Mouse (Mus musculus): Measurements from ENCODE around the gene Rhobtb3.
"Not testable (repeated sequence)": the region's sequence is repeated elsewhere in the genome, so short reads cannot be mapped to it uniquely, and the experiment has no call there.

Gene Rhobtb3

DNA sequence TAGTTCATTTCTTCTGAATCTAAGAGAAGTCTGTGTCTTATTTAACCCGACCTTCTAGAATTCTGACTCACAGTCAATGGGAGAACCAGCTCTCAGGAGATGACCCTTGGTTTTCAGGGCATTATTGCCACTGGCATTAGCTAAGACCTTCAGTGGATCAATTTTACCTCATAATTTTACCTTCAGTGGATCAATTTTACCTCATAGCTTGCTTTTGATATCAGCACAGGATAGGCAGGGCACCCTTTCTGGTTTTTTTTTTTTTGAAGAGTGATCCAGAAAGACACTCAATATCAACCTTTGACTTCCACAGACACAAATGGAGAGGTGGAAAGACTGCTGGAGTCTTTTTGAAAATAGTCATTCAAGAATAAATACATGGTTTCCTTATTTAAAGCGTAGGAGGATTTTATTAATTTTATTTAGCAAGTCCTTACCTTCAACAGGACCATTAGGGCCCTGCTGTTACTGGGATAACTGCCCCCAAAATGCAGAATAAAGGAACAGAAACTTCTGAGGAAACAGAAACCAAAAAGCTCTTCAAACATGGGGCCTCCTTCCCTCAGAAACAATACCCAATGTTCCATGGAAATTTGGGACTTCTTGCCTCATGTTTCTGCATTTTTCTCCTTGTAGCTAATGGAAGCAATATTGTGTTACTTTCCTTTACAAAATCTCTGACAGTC, 98.7 kb downstream of the Rhobtb3 start:
- no peak for DNase-seq

GRCm38 (mm10) chr13:75843993-75844683, 99.6 kb downstream of the Rhobtb3 start:
- peak; percentile 9 to 11 for DNase-seq

DNA sequence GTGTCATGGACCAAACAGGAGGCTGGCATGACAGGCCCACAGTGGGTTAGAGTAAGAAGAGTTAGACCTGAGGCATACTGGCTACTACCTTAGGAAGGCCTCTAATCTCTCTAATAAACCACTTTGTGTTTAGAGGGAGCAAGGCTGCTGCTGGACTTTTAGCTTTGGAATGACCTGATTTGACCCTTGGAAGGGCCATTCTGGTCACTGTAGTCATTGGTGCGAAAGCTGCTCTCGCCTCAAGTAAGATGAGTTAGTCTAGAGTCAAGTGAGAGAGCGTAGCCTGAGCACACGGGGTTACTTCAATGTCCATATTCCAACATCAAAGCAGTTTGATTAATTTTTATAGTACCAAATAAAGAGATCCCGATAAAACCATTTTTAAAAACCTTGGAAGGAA, 100.4 kb downstream of the Rhobtb3 start:
- DNase-seq = no peak

GRCm38 (mm10) chr13:75841950-75842349, 101.8 kb downstream of the Rhobtb3 start:
- no peak for DNase-seq

- peak; percentile 40 to 48 for DNase-seq
Measured at GRCm38 (mm10) chr13:75840752-75841285, 102.9 kb downstream of the Rhobtb3 start.

- DNase-seq = peak; percentile 75 to 76
Measured at GRCm38 (mm10) chr13:75839719-75840481, 103.8 kb downstream of the Rhobtb3 start, which contains the start of gene Glrx. TSS of gene Glrx (plus strand) at chr13:75839868.

- no peak for DNase-seq
Measured at GRCm38 (mm10) chr13:75838506-75838905, 105.2 kb downstream of the Rhobtb3 start.

DNA sequence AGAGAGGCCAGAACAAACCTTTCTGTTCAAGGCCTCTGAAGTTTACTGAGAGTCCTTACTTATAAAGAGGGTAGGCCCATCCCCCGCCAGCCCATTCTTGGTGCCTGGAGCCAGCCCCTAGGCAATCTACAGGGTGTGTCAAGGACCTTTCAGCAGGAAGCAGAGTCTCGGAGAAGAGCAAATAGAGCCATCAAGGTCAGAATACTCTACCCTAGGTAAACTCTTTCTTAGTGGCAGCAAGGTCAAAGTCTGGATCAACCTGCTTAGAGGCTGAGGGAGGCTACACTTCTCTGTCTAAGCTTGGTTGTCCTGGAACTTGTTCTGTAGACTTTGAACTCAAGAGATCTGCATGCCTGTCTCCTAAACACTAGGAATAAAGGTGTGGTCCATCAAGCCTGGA, 108.3 kb downstream of the Rhobtb3 start:
- DNase-seq = no peak

DNA sequence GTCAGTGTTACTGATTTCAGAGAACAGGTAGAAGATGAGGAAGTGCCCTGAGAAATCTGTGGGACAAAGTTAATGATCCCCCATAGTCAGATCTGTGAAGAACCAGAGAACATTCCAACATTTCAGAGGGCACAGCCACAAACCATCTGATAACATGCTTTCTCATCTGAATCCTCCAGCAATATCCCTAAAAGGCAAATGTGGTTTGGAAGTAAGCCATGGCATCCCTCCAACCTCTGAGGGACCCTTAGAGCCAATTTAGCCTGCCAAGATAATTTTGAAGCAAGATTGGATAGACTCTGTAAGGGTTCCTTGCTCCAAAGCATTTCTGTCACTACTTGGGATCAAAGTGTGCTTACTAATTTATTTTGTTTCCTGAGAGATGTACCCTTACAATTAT, 110.2 kb downstream of the Rhobtb3 start:
- DNase-seq = peak; percentile 92

DNA sequence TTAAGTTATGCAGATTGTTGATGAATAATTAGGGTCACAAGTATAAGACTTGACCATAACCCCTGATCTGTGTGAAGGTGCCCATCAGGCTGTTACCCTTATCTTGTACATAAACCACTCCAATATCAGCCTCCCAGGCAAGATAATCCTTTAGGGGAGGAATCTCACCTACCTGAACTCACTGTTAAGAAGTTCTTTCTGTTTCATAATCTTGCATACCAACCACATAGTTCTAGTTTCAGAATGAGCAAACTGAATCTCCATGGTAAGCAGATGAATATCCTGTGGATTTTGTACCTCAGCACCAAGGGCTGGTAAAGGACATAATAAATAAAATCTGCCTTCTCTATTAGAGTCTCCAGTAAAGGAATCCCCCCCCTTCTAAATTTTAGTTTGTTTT, 111.0 kb downstream of the Rhobtb3 start:
- DNase-seq = no peak

DNA sequence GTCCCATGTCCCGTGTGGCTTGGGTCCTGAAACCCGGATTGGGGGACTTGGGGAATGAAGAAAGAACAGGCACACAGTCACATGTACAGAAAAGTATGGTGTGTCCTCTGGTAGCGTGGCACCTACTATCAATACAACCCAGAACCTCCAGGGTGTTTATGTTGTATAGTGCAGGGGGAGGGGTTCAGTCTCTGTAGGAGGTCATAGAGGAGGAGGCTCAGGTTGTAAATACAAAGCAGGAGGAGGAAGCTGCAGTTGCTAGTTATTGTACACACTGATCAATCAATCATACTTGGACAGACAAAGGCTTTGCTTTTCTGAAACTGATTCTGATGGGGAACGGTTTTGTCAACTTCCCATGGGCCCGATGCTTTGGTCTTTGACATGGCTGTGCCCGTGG, 112.0 kb downstream of the Rhobtb3 start:
- no peak for DNase-seq

DNA sequence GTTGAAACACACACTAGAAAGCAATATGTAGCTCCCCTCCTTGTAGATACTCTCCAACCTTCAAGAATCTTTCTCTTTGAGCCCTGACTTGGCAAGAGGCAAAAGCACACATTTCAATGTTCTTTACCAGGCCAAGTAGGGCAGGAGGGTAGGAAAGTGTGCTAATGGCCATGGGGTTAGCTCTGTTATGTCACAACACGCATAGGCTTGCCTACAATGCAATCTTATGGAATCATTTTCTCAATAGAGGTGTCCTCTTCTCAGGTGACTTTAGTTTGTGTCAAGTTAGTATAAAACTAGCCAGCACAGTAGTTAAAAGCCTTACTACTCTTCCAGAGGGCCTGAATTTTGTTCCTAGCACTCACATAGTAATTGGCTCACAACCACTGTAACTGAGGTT, 113.0 kb downstream of the Rhobtb3 start:
- DNase-seq = no peak

DNA sequence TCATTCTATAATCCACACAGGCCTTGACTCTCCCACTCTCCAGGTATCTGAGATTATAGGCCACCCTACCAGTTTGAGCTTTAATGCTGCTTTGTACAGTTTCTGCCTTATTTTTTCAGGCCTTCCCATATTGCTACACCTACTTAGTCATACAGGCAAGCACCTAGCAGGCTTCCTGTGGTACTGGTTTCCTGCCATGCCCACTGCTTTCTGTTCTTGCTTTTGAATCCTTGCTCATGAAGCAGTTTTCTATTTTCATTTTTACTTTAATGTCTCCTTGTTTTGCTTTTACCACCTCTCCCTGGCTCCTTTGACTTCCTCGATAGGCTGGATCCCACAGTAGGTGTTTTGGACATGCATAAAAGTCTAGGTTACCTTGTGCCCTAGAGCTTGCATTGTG, 118.3 kb downstream of the Rhobtb3 start:
- no peak for DNase-seq

DNA sequence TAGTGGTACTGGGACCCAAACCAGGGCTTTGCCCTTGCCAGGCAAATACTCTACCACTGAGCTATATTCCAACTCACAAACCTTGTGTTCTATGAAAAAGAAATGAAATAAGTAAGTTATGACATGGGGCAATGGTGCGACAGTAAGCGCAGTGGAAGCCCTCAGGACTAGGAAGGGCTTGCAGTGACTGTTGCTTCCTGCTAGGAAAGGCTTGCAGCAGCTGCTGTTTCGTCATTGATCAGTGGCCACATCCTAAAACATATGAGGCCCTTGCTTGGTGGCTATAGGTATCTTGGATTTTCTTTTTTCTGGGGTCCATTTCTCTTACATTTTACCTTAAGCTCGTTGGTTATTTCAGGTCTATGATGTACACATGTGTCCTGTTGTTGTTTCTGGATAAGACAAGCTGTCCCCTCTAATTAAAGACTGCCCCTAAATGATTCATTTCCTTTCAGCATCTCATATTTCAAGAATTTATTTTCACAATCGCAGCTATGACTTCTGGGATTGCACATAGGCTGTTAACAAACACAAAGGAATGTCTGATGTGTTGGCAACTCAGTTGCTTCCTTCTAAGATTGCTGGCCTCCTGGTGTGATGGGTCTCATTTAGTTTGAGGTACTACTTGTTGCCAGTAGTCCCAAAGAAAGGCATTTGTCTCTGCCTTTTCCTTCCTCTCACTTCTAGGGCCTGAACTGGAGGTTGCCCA, 119.0 kb downstream of the Rhobtb3 start:
- no peak for DNase-seq

- no peak for DNase-seq
Measured at GRCm38 (mm10) chr13:75823201-75823600, 120.5 kb downstream of the Rhobtb3 start.

- DNase-seq = not testable (repeated sequence)
Measured at GRCm38 (mm10) chr13:75822366-75822765, 121.4 kb downstream of the Rhobtb3 start.

DNA sequence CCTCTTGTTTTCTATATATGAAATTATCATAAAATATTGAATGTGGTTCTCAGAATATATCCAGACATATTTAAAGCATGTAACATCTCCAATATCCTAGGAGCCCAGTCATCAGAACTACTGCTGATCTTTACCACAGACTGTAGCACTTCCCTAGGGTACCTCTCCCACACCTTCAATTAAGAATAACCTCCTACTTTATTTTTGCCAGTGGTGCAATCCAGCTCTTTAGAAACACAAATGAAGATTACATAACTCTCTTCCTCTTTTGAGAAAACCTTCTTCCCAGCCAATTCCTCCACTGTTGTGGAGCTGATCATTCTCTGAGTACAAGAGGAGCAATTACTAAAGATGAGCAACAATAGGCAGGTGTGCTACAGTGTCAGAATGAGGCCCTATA, 123.8 kb downstream of the Rhobtb3 start:
- no peak for DNase-seq

All from cerebellum, postnatal 10 days (tissue).